In the genomic region with DNA sequence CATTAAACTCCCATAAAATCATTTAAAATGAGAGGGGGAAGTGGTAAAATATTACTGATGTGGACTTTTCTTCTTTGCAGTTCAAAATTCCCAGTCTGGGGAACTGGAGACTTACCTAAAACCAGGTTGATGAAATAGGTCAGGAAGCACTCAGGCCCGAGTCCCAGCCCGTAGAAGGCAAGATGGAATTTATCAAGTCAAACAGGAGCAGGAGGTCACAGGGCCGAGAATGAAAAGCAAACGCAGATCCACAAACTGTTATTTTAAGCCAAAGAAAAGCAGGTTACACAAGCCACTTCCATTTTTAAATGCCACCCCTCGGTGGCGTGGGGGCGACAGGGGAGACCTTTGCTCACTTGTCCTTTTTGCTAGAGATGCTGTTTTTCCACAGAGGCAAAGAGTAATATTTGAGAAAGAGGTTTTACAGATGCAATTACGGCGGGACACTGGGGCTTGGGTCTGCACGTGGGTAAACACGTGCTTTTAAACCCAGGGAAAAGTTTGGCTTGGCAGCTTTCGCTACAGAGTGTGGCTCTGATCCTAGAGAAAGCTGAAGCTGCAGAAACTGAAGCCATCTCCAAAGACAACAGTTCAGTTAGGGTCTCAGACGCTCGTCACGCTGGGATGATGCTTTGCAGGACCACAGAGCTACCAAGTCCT, we compare ENCODE assay signal across 9 mouse cellular contexts.
DNase-seq lines count a peak whose midpoint lies in the region; ATAC-seq and TF ChIP-seq lines count a peak whose summit lies in the region.
"Had no signal": no experiment of that assay in that cellular context is flagged by ENCODE, and none has a peak within 500 bp of the region (broad histone marks: within the 10 kb centered on the region; RNA-seq: fewer than 3 reads in every experiment).

No protein-coding gene starts in this region.

- H3K4me3 ChIP-seq in kidney, postnatal 0 days (replicated peaks; ENCODE audit: low read depth, low read length), result no peak overlapping the region
- H3K4me3 ChIP-seq: liver, embryonic 13.5 days had no signal

- no peak for ATAC-seq in kidney, postnatal 0 days (replicated peaks; ENCODE audit: low FRiP score, low read depth)
- ATAC-seq in CD4-positive, CD25-positive, alpha-beta regulatory T cell, adult 4 months, result no peak

- H3K36me3 ChIP-seq in kidney, postnatal 0 days (ENCODE audit: insufficient read depth, low read length), result no peaks in the 10 kb centered on the region
- H3K36me3 ChIP-seq: liver, embryonic 13.5 days had no signal

- H3K9me3 ChIP-seq in kidney, postnatal 0 days (replicated peaks; ENCODE audit: low read length), result no peaks in the 10 kb centered on the region
- H3K9me3 ChIP-seq: liver, embryonic 13.5 days had no signal

- WGBS in kidney, postnatal 0 days, result 21% methylated on average over 15 of the region's 15 CpGs

- H3K4me2 ChIP-seq in kidney, postnatal 0 days (ENCODE audit: low read length), result peak overlapping the region; percentile 30; the same call in 1 of the 2 replicates
- H3K4me2 ChIP-seq: liver, embryonic 13.5 days had no signal

- TF ChIP-seq CTCF in kidney, postnatal 0 days (IDR thresholded peaks at IDR 0.05; ENCODE audit: low read depth), result no peak

- H3K9ac ChIP-seq in kidney, postnatal 0 days (ENCODE audit: low read depth, low read length), result no peak overlapping the region
- H3K9ac ChIP-seq: liver, embryonic 13.5 days had no signal

- intact Hi-C loops in gastrocnemius, postnatal 14 days (cut with DNase I; ENCODE audit: low total_unique reads), result no loop called here

- peak; percentile 12 for DNase-seq in 3134 (ENCODE audit: extremely low read depth, insufficient read length, low spot score)
- peak; percentile 41 for DNase-seq in Muller cell, postnatal 12 days (ENCODE audit: inconsistent ontology term)
- DNase-seq in gastrocnemius, postnatal 14 days, result peak; percentile 32
- DNase-seq in kidney, postnatal 0 days (ENCODE audit: low spot score), result peak; percentile 37
- DNase-seq in skeletal muscle tissue, adult 2 months (ENCODE audit: low read depth, low spot score), result peak; percentile 76
- no peak for DNase-seq in B cell, adult 2 months
- DNase-seq in cerebellum, postnatal 14 days, result no peak
- DNase-seq: liver, embryonic 13.5 days had no signal

- no peaks in the 10 kb centered on the region for H3K27me3 ChIP-seq in kidney, postnatal 0 days (ENCODE audit: insufficient read depth, low read length)
- H3K27me3 ChIP-seq: liver, embryonic 13.5 days had no signal

- H3K27ac ChIP-seq in kidney, postnatal 0 days, result no peak overlapping the region
- H3K27ac ChIP-seq: liver, embryonic 13.5 days had no signal

- H3K4me1 ChIP-seq in kidney, postnatal 0 days (replicated peaks; ENCODE audit: insufficient read depth, low read length), result no peaks in the 10 kb centered on the region; the same call in 1 of the 2 replicates
- H3K4me1 ChIP-seq: liver, embryonic 13.5 days had no signal

Comparison
In these comparisons a context has a peak if more than half of its experiments do, and no peak if none do; other contexts are left out.
1. DNase-seq: peak in 3134 (single experiment), Muller cell, postnatal 12 days (single experiment), gastrocnemius, postnatal 14 days (single experiment), kidney, postnatal 0 days (single experiment) and skeletal muscle tissue, adult 2 months (single experiment); none in B cell, adult 2 months (0 of 2) and cerebellum, postnatal 14 days (0 of 2).